Mouse (Mus musculus): ENCODE results near the gene Arhgap15.
"Not testable (repeated sequence)": the region's sequence is repeated elsewhere in the genome, so short reads cannot be mapped to it uniquely, and the experiment has no call there.

Gene Arhgap15

DNA sequence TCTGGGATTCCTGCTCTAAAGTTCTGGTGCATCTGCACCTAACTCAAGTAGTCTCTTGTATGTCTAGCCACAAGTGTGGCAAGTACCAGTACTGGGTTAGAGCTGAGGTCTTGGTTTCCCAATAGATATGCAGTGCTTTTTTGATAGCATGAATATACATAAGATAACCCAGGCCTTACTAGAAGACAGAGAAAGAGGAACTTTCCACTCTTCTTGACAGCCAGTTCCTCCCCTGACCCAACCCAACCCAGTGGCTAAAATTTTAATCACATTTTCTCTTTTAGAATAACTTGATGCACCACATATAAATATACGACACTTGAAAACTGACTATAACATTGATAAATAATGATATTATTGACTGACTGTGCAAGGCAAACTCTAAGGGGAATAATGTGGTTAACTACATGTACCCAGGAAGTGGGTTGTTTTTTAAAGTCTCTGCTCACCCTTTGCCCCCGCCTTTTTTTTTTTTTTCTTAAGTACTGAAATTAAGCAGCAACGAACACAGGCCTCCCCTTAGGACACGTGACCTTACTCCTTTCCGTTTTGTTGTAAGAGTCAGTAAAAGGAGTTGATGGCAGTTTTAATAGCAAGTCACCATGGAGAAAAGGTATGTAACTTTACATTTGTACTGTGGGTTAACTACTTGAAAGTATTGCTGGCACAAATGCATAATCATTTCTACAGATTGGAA is at the start of gene Arhgap15:
TSS of gene Arhgap15 (plus strand) at position 538 of the 697 bp plus-strand sequence.
- no peak for DNase-seq

DNA sequence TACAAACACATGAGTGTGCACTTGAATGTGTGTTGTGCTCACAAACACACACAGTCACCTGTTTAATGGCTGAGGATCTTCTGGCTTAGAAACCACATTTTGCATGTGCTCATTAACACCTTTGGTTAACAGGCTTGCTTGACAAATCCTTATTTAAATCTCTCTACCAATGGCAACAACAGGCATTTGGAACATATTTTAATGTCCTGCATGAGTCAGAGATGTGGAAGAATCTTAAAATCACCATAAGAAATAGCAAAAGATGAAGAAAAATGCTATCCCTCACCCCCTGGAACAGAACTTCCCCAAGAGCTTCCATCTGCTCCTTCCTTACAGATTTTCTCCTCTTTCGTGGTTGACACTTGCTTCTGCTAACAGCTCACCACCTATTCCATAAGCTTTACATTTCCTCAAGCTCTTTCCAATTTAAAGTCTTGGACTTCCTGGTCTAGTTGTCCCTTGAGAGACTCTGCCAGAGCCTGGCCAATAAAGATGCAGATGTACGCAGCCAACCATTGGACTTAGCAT is 35.9 kb upstream of the Arhgap15 start:
- DNase-seq: no peak

- DNase-seq: peak; percentile 60 to 75
Observed at GRCm38 (mm10) chr2:43722446-43723103, 26.0 kb upstream of the Arhgap15 start.

- no peak for DNase-seq
Observed at GRCm38 (mm10) chr2:43723104-43723541, 25.5 kb upstream of the Arhgap15 start.

DNA sequence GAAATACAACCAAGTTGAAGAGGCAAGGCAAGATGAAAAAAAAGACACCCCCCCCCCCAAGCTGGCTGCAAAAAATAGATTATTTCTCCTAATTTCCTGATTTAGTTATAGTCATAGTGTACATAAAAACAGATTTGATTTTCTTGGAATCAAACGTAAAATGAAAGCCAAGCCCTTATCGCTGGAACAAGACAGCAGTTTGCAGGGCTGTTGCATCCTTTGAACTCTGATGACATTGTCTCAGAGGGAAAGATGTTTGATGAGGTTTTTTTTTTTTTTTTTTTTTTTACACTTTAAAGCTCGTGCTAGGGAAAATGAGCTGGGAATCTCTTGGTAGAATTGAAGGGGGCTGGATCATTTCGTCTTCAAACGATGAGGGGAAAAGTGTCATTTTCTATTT is 21.4 kb upstream of the Arhgap15 start:
- no peak for DNase-seq

DNA sequence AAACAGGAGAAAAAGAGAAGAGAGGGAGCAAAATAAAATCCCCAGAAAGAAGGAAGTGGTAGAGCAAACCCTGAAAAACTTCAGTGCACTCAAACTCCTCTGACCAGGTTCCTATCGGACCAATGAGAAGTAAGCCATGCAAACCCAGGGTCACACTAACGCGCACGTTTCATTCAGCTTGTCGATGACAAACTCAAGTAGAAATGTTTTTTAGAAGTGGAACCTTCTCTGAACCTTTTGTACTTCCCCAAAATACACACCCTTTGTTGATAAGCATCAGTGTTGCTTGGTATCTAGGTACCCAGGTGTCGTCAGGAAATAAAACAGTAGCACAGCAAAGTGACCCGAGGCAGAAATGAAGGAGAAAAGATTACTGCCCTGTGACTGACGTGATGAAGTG is 20.9 kb upstream of the Arhgap15 start:
- no peak for DNase-seq

- no peak for DNase-seq
Observed at GRCm38 (mm10) chr2:43728831-43729230, 19.8 kb upstream of the Arhgap15 start.

- no peak for DNase-seq
Observed at GRCm38 (mm10) chr2:43732396-43732795, 16.2 kb upstream of the Arhgap15 start.

- DNase-seq: not testable (repeated sequence)
Observed at GRCm38 (mm10) chr2:43735071-43735470, 13.6 kb upstream of the Arhgap15 start.

DNA sequence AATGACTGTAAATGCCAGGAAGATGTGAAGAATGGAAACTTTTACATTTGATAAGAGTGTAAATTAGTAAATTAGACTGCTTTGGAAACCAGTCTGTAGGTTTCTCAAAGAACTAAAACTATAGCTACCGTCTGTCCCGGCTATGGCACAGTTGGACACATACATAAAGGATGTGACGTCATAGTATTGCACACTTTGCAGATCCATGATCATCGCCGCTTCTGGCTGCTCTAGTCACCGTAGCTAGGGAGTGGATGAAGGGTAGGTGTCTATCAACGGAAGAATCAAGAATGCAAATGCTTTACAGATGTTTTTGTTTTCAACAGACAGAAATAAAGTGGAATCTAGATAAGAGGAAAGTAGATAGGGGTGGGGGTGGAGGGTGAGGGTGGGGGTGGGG is 11.1 kb upstream of the Arhgap15 start:
- DNase-seq: no peak

- no peak for DNase-seq
Observed at GRCm38 (mm10) chr2:43738562-43739112, 10.0 kb upstream of the Arhgap15 start.

DNA sequence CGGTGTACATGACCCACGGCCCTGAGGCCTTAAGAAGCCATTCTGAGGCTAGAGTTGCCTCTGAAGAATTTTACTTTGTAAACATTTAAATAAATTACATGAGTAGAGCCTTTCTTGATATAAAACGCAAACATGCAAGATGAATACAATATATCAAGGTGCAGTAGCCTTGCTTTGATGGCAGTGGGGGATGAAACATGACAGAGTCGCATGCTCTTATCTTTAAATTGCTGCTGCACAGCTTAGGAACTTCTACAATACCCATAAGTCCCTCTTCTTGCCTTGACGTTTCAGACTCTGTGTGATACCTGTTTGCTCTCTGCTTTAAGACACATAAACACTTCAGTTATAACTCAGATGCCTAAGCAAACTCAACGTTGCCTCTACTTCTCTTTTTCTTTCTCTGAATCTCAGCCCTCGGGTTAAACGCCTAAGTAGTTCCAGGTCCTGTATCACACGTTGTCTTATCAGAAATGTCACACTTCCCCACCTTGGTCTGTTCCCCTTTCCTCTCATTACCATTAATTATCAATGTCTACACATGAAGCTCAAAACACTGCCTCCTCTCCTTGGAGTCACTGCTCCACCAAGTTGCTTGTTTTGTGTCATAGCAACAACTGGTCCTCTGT is 9.3 kb upstream of the Arhgap15 start:
- DNase-seq: no peak

GRCm38 (mm10) chr2:43749321-43749720 is 697 bp downstream of the Arhgap15 start:
- no peak for DNase-seq

DNA sequence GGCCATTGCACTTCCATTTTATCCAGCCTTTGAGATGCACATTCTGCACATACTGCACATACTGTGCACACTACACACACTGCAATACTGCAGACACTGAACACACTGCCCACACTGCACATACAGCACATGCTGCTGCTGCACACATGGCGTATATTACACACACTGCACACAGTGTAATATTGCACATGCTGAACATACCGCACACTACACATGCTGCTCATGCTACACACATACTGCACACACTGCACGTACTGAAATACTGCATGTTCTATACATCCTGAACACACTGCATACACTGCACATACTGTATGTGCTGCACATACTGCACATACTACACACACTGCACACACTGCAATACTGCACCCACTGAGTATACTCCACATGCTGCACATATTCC is 7.3 kb downstream of the Arhgap15 start:
- DNase-seq: no peak

GRCm38 (mm10) chr2:43756626-43757025 is 8.0 kb downstream of the Arhgap15 start:
- no peak for DNase-seq

- no peak for DNase-seq
Observed at GRCm38 (mm10) chr2:43761735-43762134, 13.1 kb downstream of the Arhgap15 start.

DNA sequence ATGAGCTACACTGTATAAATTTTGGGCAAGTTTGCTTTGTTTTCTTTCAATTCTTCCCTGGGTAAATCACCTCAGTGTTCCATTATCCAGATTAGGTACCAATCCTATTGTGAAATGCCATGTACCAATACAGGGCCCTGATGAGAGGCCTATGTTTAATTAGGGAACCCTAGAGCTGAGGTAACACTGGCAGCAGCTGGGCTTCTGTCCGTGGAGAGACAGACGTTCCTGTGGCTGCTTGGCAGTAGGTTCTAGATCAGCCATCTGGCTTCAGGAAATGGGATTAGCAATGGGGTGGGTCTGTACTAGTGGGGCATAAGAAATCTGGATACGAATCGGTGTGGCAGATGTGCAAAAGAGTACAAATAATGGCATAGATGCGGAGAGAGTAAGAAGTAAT is 14.7 kb downstream of the Arhgap15 start:
- DNase-seq: no peak

- DNase-seq: no peak
Observed at GRCm38 (mm10) chr2:43764456-43764855, 15.8 kb downstream of the Arhgap15 start.

GRCm38 (mm10) chr2:43766200-43766599 is 17.6 kb downstream of the Arhgap15 start:
- no peak for DNase-seq

GRCm38 (mm10) chr2:43769850-43770570 is 21.4 kb downstream of the Arhgap15 start:
- no peak for DNase-seq

GRCm38 (mm10) chr2:43772640-43773039 is 24.0 kb downstream of the Arhgap15 start:
- no peak for DNase-seq

DNA sequence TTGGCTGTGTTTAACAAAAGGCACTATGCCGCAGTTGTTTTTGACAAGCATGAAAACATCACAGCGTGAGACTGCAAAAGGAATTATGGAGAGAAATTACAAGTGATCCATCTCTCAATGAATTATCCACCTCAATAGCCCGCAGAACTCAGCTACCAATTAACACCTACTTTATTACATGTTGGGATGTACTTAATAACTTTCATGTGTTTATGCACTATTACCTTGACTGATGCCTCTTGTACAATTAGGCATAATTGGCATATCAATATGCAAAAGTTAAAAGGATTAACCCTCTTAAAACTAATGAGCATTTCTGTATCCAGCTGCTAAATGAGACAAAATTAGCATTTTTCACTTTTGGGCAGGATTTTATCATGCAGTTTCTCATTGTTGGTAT is 33.5 kb downstream of the Arhgap15 start:
- DNase-seq: no peak
